ENCODE assay signal across 9 mouse cellular contexts in genomic region chr7:19889881-19890280, GRCm38 (mm10). TPM values are rescaled to one million over a fixed set of nuclear protein-coding genes. Genes with fewer than 3 reads are reported as not detected.
DNase-seq lines count a peak whose midpoint lies in the region; ATAC-seq and TF ChIP-seq lines count a peak whose summit lies in the region.
"Had no signal": no experiment of that assay in that cellular context is flagged by ENCODE, and none has a peak within 500 bp of the region (broad histone marks: within the 10 kb centered on the region; RNA-seq: fewer than 3 reads in every experiment).

No protein-coding gene starts in this region.

- intact Hi-C loops in heart, postnatal 10 days (cut with DNase I), result no loop called here

- no peak overlapping the region for H3K9ac ChIP-seq in liver, embryonic 11.5 days (ENCODE audit: low read depth, low read length)
- H3K9ac ChIP-seq: embryonic facial prominence, embryonic 15.5 days had no signal

- no peak for TF ChIP-seq POLR2A in thymus, adult 2 months (IDR thresholded peaks at IDR 0.05; ENCODE audit: control insufficient read depth, extremely low read depth, insufficient read depth, low read length, poor library complexity)

- H3K4me3 ChIP-seq in thymus, adult 2 months (ENCODE audit: control insufficient read depth, insufficient read depth, low read length), result no peak overlapping the region
- H3K4me3 ChIP-seq in liver, embryonic 11.5 days (ENCODE audit: low read depth, low read length), result no peak overlapping the region
- H3K4me3 ChIP-seq: embryonic facial prominence, embryonic 15.5 days had no signal

- ATAC-seq in liver, embryonic 11.5 days (replicated peaks; ENCODE audit: low FRiP score), result no peak
- ATAC-seq in inflammation-experienced regulatory T-cells, adult 6 months, result no peak

- H3K4me1 ChIP-seq in thymus, adult 2 months (replicated peaks; ENCODE audit: control insufficient read depth, insufficient read depth, low read length), result no peaks in the 10 kb centered on the region
- H3K4me1 ChIP-seq in liver, embryonic 11.5 days (replicated peaks; ENCODE audit: control insufficient read depth, insufficient read depth, low read length), result no peaks in the 10 kb centered on the region
- H3K4me1 ChIP-seq: embryonic facial prominence, embryonic 15.5 days had no signal

- no peaks in the 10 kb centered on the region for H3K9me3 ChIP-seq in liver, embryonic 11.5 days (ENCODE audit: control insufficient read depth, low read length)
- H3K9me3 ChIP-seq: embryonic facial prominence, embryonic 15.5 days had no signal

- peak; percentile 46 to 72 for DNase-seq in heart, postnatal 10 days
- DNase-seq in heart, adult 9 months (ENCODE audit: low spot score in 2 of 2), result no peak
- DNase-seq in thymus, adult 2 months, result peak; percentile 70
- no peak for DNase-seq in thymus, adult 18-20 months
- DNase-seq in c-Kit-negative CD71-positive TER-119-positive erythroid progenitor cells, embryonic 14.5 days (ENCODE audit: low read depth, low spot score), result peak; percentile 5
- peak; percentile 59 for DNase-seq in liver, embryonic 11.5 days (ENCODE audit: low spot score)
- peak; percentile 57 to 80 for DNase-seq in spleen, postnatal 10 days (ENCODE audit: low spot score in 2 of 2)

- H3K36me3 ChIP-seq in thymus, adult 2 months (ENCODE audit: control insufficient read depth, insufficient read depth, low read length), result no peaks in the 10 kb centered on the region
- H3K36me3 ChIP-seq in liver, embryonic 11.5 days (ENCODE audit: control insufficient read depth, insufficient read depth, low read length), result no peaks in the 10 kb centered on the region
- H3K36me3 ChIP-seq: embryonic facial prominence, embryonic 15.5 days had no signal

- TF ChIP-seq CTCF in thymus, adult 2 months (IDR thresholded peaks at IDR 0.05; ENCODE audit: borderline replicate concordance, control insufficient read depth, extremely low read depth, insufficient read depth, low read length, poor library complexity), result peak; percentile 74; the same call in 1 of the 2 replicates

- H3K27me3 ChIP-seq in thymus, adult 2 months (ENCODE audit: control insufficient read depth, insufficient read depth, low read length), result no peaks in the 10 kb centered on the region
- no peaks in the 10 kb centered on the region for H3K27me3 ChIP-seq in liver, embryonic 11.5 days (replicated peaks; ENCODE audit: control insufficient read depth, insufficient read depth, low read length)
- H3K27me3 ChIP-seq: embryonic facial prominence, embryonic 15.5 days had no signal

- H3K27ac ChIP-seq in thymus, adult 2 months (ENCODE audit: control insufficient read depth, insufficient read depth, low read length), result no peak overlapping the region
- H3K27ac ChIP-seq in liver, embryonic 11.5 days (ENCODE audit: low read depth, low read length), result no peak overlapping the region
- H3K27ac ChIP-seq: embryonic facial prominence, embryonic 15.5 days had no signal

- H3K4me2 ChIP-seq in liver, embryonic 11.5 days, result no peak overlapping the region
- H3K4me2 ChIP-seq: embryonic facial prominence, embryonic 15.5 days had no signal

- WGBS in thymus, adult 2 months, result 36% methylated on average over 8 of the region's 8 CpGs
- WGBS in liver, embryonic 11.5 days, result 40% methylated on average over 8 of the region's 8 CpGs

RNA-seq across cellular contexts. Expression of gene Ceacam19, which starts 2.1 kb away (rescaled TPM):
- not detected for total RNA-seq in heart, postnatal 10 days (2021)
- 0.30 and 0.36 TPM in 2 replicates for polyA plus RNA-seq in thymus, adult 2 months (2012; rRNA removed)
- not detected in 2 replicates for polyA plus RNA-seq in liver, embryonic 11.5 days (2014; fragmentation: Nextera tagmentation; extraction: Ambion mirVana)
- not detected for polyA plus RNA-seq in inflammation-experienced regulatory T-cells, adult 6 months (2017; shearing (Covaris generic))

RNA-seq across cellular contexts. Expression of gene Ceacam16, which starts 28.8 kb away (rescaled TPM):
- not detected for total RNA-seq in heart, postnatal 10 days (2021)
- 3.3 and 3.9 TPM in 2 replicates for polyA plus RNA-seq in thymus, adult 2 months (2012; rRNA removed)
- not detected in 2 replicates for polyA plus RNA-seq in liver, embryonic 11.5 days (2014; fragmentation: Nextera tagmentation; extraction: Ambion mirVana)
- under 1 TPM in 2 of 3 experiments, not detected in 1; 0.55 to 0.59 TPM for polyA plus RNA-seq in inflammation-experienced regulatory T-cells, adult 6 months (2017; shearing (Covaris generic))
- polyA plus RNA-seq: embryonic facial prominence, embryonic 15.5 days had no signal

RNA-seq across cellular contexts. Expression of gene Pvr, which starts 31.1 kb away (rescaled TPM):
- total RNA-seq in heart, postnatal 10 days (2021), result 10 to 100 TPM; 21.2 to 23.1 TPM
- 74.9 and 82.4 TPM in 2 replicates for polyA plus RNA-seq in thymus, adult 2 months (2012; rRNA removed)
- 5.1 and 6.1 TPM in 2 replicates for polyA plus RNA-seq in liver, embryonic 11.5 days (2014; fragmentation: Nextera tagmentation; extraction: Ambion mirVana)
- 10 to 100 TPM; 14.2 to 23.8 (median 19.6) TPM for polyA plus RNA-seq in inflammation-experienced regulatory T-cells, adult 6 months (2017; shearing (Covaris generic))

RNA-seq across cellular contexts. Expression of gene Gm19345, which starts 38.1 kb away (rescaled TPM):
- total RNA-seq in heart, postnatal 10 days (2021), result not detected
- 0.36 and 0.57 TPM in 2 replicates for polyA plus RNA-seq in thymus, adult 2 months (2012; rRNA removed)
- not detected in 2 replicates for polyA plus RNA-seq in liver, embryonic 11.5 days (2014; fragmentation: Nextera tagmentation; extraction: Ambion mirVana)
- polyA plus RNA-seq in inflammation-experienced regulatory T-cells, adult 6 months (2017; shearing (Covaris generic)), result not detected

Comparison
In these comparisons a context has a peak if more than half of its experiments do, and no peak if none do; other contexts are left out.
1. DNase-seq: peak in heart, postnatal 10 days (2 of 2), thymus, adult 2 months (single experiment), c-Kit-negative CD71-positive TER-119-positive erythroid progenitor cells, embryonic 14.5 days (single experiment), liver, embryonic 11.5 days (single experiment) and spleen, postnatal 10 days (2 of 2); none in heart, adult 9 months (0 of 2) and thymus, adult 18-20 months (0 of 2).